In the genomic region with DNA sequence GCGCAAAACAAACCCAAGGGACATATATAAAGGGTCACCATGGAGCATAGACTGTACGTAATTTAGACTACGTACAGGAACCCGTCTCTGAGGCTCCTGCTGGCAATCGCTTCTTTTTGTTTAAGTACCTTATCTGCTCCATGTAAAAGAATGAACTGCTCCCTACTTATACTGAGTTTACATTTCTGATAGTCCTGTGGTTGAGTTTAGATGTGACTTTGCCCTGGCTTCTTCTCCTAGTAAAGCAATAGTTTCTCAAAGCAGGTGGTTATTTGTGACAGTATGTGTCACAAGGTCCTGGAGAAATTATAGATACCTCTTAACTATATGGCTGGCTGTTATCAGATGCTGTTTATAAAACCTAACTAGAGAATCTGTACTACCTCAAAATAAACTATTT, we compare ENCODE assay signal across 27 mouse cellular contexts. TPM values are rescaled to one million over a fixed set of nuclear protein-coding genes. Genes with fewer than 3 reads are reported as not detected.
"Had no signal": no experiment of that assay in that cellular context is flagged by ENCODE, and none has a peak within 500 bp of the region (broad histone marks: within the 10 kb centered on the region; RNA-seq: fewer than 3 reads in every experiment).

No protein-coding gene starts in this region.

- H3K4me2 ChIP-seq: heart, embryonic 12.5 days; hindbrain, embryonic 13.5 days; hindbrain, embryonic 15.5 days; limb, embryonic 13.5 days; limb, embryonic 15.5 days; liver, embryonic 12.5 days had no signal

- H3K27ac ChIP-seq: gastrocnemius, adult 2 months; heart, adult 2 months; hindbrain, embryonic 13.5 days; hindbrain, embryonic 15.5 days; hindbrain, postnatal 0 days; layer of hippocampus, adult 2 months; left cerebral cortex, adult 2 months; limb, embryonic 13.5 days; limb, embryonic 15.5 days; liver, embryonic 12.5 days; liver, embryonic 14.5 days had no signal

- H3K4me3 ChIP-seq: gastrocnemius, adult 2 months; heart, adult 2 months; heart, embryonic 12.5 days; hindbrain, embryonic 13.5 days; hindbrain, embryonic 15.5 days; layer of hippocampus, adult 2 months; left cerebral cortex, adult 2 months; limb, embryonic 13.5 days; limb, embryonic 15.5 days; liver, embryonic 12.5 days had no signal

- ATAC-seq: hindbrain, postnatal 0 days; liver, embryonic 12.5 days had no signal

- H3K27me3 ChIP-seq: heart, embryonic 12.5 days; hindbrain, embryonic 13.5 days; hindbrain, embryonic 15.5 days; limb, embryonic 13.5 days; limb, embryonic 15.5 days; liver, embryonic 12.5 days had no signal

- DNase-seq: gastrocnemius, adult 2 months; gastrocnemius, postnatal 10 days; gastrocnemius, postnatal 25 days; heart, adult 11 months; heart, adult 2 months; heart, postnatal 10 days; heart, postnatal 36 days; kidney, adult 18-20 months; kidney, adult 8-10 months; kidney, postnatal 10 days; kidney, postnatal 25 days; kidney, postnatal 4 days; left cerebral cortex, postnatal 4 days had no signal

- H3K9me3 ChIP-seq: heart, embryonic 12.5 days; hindbrain, embryonic 13.5 days; hindbrain, embryonic 15.5 days; limb, embryonic 13.5 days; limb, embryonic 15.5 days; liver, embryonic 12.5 days had no signal

- H3K9ac ChIP-seq: heart, embryonic 12.5 days; hindbrain, embryonic 13.5 days; hindbrain, embryonic 15.5 days; limb, embryonic 13.5 days; limb, embryonic 15.5 days; liver, embryonic 12.5 days; liver, embryonic 14.5 days had no signal

- H3K4me1 ChIP-seq: hindbrain, embryonic 13.5 days; hindbrain, embryonic 15.5 days; limb, embryonic 13.5 days; limb, embryonic 15.5 days; liver, embryonic 12.5 days had no signal

RNA-seq across cellular contexts. Expression of a gene that starts 40.9 kb away (rescaled TPM):
- total RNA-seq: heart, adult 2 months; heart, postnatal 36 days; hematopoietic stem cell, adult 5-6 weeks; liver, adult 2 months had no signal
- polyA plus RNA-seq: intestine, embryonic 14.5 days; kidney, embryonic 14.5 days; liver, adult 2 months; liver, embryonic 12.5 days; liver, embryonic 14.5 days had no signal
